Mouse (Mus musculus): ENCODE data around the gene 4930404H24Rik. TPM values are rescaled to one million over a fixed set of nuclear protein-coding genes. Genes with fewer than 3 reads are reported as not detected.

4930404H24Rik gene
- not detected in 2 replicates for polyA plus RNA-seq (2015; fragmentation: Nextera tagmentation; extraction: Ambion mirVana)

DNA sequence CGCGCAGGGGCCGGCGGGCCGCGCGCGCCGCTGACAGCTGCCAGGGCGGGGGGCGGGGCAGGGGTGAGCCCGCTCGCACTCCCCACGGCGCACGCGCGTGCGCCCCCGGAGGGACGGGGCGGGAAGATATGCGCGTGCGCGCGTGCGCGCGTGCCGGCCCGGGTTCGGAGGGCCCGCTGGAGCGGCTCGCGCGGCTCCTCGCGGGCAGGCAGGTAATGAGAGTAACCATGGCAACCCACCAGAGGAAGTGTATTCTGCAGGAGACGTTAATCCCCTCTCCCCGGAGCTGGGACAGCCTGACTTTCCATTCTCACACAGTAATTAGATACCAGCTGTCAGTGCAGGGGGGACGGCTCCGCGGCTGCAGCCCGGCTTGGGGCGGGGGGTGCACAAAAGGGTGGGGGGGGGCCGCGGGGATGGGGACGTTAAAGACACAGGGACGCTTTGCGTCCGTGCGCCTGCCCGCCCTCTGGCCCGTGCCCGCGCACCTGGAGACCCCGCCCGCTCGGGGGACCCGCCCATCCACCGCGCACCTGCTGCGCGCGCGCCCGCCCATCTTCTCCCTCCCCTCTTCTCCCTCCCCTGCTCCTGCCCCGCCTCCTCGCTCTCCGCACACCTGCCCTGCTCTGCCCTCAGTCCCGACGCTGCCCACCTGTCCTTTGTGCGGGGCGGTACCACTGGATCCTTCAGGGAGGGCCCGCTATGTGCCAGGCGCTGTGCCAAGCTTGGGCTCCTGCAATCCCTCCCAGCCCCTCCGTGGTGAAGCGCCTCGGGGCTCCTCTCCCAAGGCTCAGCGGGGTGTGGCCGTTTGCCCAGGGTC, at the start of gene 4930404H24Rik:
Gene 4930404H24Rik, plus strand, starts transcription at position 218 of the 820 bp plus-strand sequence.

DNA sequence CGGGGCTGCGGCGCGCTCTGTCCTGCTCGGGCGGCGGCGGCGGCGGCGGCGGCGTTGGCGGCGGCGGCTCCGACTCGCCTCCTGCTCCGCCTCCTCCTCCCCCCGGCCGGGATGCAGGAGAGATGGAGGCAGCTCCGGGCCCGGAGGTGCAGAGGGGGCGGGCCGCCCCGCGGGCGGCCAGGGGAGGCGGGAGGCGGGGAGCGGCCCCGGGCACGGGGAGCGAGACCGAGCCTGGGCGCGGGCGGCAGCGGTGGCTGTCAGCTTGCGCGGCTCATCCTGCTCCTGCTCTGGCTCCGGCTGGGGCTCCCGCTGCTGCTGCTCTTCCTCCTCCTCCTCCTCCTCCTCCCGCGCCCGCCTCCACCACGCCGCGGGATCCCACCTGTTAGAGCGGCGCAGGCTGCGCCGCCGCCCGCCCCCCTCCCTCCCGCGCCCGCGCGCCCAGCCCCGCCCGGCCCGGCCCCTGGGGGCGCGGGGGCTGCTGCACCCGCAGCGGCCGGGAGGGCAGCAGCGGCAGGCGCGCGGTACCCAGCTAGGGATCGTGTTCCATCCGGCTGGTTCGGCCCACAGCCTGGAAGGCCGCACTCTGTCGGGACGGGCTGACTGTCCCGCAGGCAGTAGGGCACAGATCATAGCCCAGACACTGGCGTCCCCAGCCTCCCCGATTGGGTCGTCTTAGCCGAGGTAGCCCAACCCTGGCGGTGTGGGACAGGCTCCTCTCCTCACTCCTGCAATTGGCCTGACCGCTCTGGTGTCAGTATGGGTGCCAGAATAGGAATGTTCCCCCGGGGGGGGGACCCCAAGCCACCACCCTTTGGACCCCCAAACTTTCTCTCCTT, 37.6 kb downstream of the 4930404H24Rik start, which contains the start of gene Nol4l:
Gene Nol4l, minus strand, starts transcription at position 41 of the 836 bp plus-strand sequence.

Other genes starting within 250 kb of the 4930404H24Rik start
- 5.9 and 7.0 TPM in 2 replicates for gene Kif3b, start 201.4 kb upstream of the 4930404H24Rik start, polyA plus RNA-seq (2015; fragmentation: Nextera tagmentation; extraction: Ambion mirVana)
- 8.8 and 11.0 TPM in 2 replicates for gene Asxl1, start 147.0 kb upstream of the 4930404H24Rik start, polyA plus RNA-seq (2015; fragmentation: Nextera tagmentation; extraction: Ambion mirVana)
- gene Nol4l, start 37.2 kb downstream of the 4930404H24Rik start, polyA plus RNA-seq (2015; fragmentation: Nextera tagmentation; extraction: Ambion mirVana), result 6.8 and 9.9 TPM in 2 replicates
- 72.0 and 85.9 TPM in 2 replicates for gene Commd7, start 140.0 kb downstream of the 4930404H24Rik start, polyA plus RNA-seq (2015; fragmentation: Nextera tagmentation; extraction: Ambion mirVana)
- gene Dnmt3b, start 156.7 kb downstream of the 4930404H24Rik start, polyA plus RNA-seq (2015; fragmentation: Nextera tagmentation; extraction: Ambion mirVana), result 1.9 and 3.2 TPM in 2 replicates
- gene Dnmt3c, start 203.9 kb downstream of the 4930404H24Rik start, polyA plus RNA-seq (2015; fragmentation: Nextera tagmentation; extraction: Ambion mirVana), result 0.09 and 0.10 TPM in 2 replicates
- gene Mapre1, start 248.5 kb downstream of the 4930404H24Rik start, polyA plus RNA-seq (2015; fragmentation: Nextera tagmentation; extraction: Ambion mirVana), result 151 and 166 TPM in 2 replicates

All from adrenal gland, postnatal 0 days (tissue).